Mouse (Mus musculus): ENCODE measurements at regions not wholly inside any gene's neighbourhood (a gene's known extent, or its start where the extent isn't known, plus 50 kb on each side); places are given as distances from the start of the nearest gene placed in this dataset. TPM values are rescaled to one million over a fixed set of nuclear protein-coding genes. Genes with fewer than 3 reads are reported as not detected.

DNA sequence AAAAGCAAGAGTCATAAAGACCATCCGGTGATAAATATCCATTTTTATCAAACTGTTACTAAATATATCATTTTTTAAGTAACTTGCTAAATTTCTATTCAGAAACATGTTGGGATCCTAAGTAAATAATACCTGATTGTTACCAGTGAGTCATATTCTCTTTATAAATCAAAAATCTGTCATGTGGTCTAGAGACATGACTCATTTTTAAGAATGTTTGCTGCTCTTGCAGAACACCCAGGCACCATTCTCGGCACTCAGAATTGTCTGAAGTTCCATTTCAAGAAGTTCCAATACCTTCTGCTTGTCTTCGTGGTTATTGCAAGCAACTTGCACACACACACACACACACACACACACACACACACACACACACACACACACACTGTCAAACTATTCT is 441.1 kb upstream of the Kif2b start:
- H3K4me1 ChIP-seq (ENCODE audit: control insufficient read depth, insufficient read depth, low read length): no peaks in the 10 kb centered on the region
- no peaks in the 10 kb centered on the region for H3K27me3 ChIP-seq (ENCODE audit: control insufficient read depth, insufficient read depth, low read length)
- WGBS: 85% methylated on average over 3 of the region's 3 CpGs
- no peaks in the 10 kb centered on the region for H3K9me3 ChIP-seq (ENCODE audit: control insufficient read depth, low read length)
- H3K27ac ChIP-seq (ENCODE audit: low read depth, low read length): no peak overlapping the region
- no peak overlapping the region for H3K4me2 ChIP-seq
- H3K9ac ChIP-seq (ENCODE audit: low read length): no peak overlapping the region
- no peak overlapping the region for H3K4me3 ChIP-seq (ENCODE audit: low read depth, low read length)
- no peak for ATAC-seq (ENCODE audit: low FRiP score)
- no peaks in the 10 kb centered on the region for H3K36me3 ChIP-seq (ENCODE audit: control insufficient read depth, insufficient read depth, low read length)
- DNase-seq (ENCODE audit: low spot score, missing footprints): no peak

DNA sequence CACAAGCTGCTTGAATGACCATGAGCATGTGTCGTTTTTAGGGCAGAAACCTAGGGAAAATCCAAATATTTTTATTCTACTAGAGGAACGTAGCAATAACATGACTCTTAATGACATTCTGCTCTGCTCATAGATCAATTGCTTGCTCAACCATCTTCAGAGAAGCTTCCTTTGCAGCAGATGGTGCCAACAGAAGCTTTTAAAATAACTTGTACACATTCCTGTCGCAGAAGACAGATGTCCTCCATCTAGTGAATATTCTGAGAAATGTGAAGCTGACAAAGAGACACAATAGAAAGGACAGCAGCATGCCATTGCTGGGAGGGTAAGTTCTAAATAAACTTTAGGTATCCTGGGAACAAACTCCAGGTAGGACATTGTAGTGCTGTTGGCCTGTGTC is 433.9 kb upstream of the Kif2b start:
- WGBS: 75% methylated on average over 3 of the region's 3 CpGs
- Histone ChIP-seq H3K9me3 (ENCODE audit: control insufficient read depth, low read length) (no peaks in the 10 kb centered on the region), H3K27me3 (ENCODE audit: control insufficient read depth, insufficient read depth, low read length) (no peaks in the 10 kb centered on the region), H3K4me1 (ENCODE audit: control insufficient read depth, insufficient read depth, low read length) (no peaks in the 10 kb centered on the region), H3K9ac (ENCODE audit: low read length) (no peak overlapping the region), H3K36me3 (ENCODE audit: control insufficient read depth, insufficient read depth, low read length) (no peaks in the 10 kb centered on the region), H3K4me3 (ENCODE audit: low read depth, low read length) (no peak overlapping the region), H3K4me2 (no peak overlapping the region), H3K27ac (ENCODE audit: low read depth, low read length) (no peak overlapping the region)
- DNase-seq (ENCODE audit: low spot score, missing footprints) (no peak), ATAC-seq (ENCODE audit: low FRiP score) (no peak)

DNA sequence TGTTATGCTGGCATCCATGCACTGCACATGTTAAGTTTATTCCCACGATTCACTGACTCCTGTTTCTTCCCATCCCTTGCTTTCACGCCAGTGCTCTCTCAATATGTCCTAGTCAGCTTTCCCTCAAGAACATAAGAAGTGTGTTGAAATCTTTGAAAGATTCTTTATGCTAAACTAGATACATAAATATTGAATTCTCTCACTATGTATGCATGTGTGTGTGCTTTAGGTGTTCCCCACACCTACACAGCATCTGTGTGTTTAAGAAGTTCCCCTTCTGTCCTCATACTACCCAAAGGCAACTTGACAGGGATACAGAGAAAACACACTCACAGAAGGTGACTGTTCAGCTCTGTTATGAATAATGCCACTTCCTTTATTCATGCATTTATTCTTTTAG is 418.2 kb upstream of the Kif2b start:
- H3K4me1 ChIP-seq (ENCODE audit: control insufficient read depth, insufficient read depth, low read length): no peaks in the 10 kb centered on the region
- no peak overlapping the region for H3K9ac ChIP-seq (ENCODE audit: low read length)
- WGBS: 83% methylated on average over 2 of the region's 2 CpGs
- DNase-seq (ENCODE audit: low spot score, missing footprints) (no peak), ATAC-seq (ENCODE audit: low FRiP score) (no peak)
- no peaks in the 10 kb centered on the region for H3K27me3 ChIP-seq (ENCODE audit: control insufficient read depth, insufficient read depth, low read length)
- no peaks in the 10 kb centered on the region for H3K9me3 ChIP-seq (ENCODE audit: control insufficient read depth, low read length)
- H3K27ac ChIP-seq (ENCODE audit: low read depth, low read length): no peak overlapping the region
- H3K4me2 ChIP-seq: no peak overlapping the region
- H3K36me3 ChIP-seq (ENCODE audit: control insufficient read depth, insufficient read depth, low read length): no peaks in the 10 kb centered on the region
- no peak overlapping the region for H3K4me3 ChIP-seq (ENCODE audit: low read depth, low read length)

DNA sequence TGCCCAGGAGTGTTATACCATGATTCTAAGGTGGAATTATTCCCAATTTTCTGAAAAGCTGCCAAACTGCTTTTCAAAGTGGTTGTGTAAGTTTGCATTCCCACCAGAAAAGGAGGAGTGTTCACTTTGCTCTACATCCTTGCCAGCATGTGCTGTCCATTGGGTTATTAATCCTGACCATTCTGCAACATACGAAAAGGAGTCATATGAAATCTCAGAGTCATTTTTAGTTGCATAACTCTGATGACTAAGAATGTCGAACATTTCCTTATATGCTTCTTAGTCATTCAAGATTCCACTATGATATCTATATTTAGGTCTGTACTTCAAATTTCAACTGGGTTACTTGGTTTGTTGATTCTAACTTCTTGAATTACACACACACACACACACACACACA is 392.2 kb upstream of the Kif2b start:
- no peaks in the 10 kb centered on the region for H3K9me3 ChIP-seq (ENCODE audit: control insufficient read depth, low read length)
- DNase-seq (ENCODE audit: low spot score, missing footprints) (no peak), ATAC-seq (ENCODE audit: low FRiP score) (no peak)
- no peak overlapping the region for H3K4me3 ChIP-seq (ENCODE audit: low read depth, low read length)
- no peaks in the 10 kb centered on the region for H3K4me1 ChIP-seq (ENCODE audit: control insufficient read depth, insufficient read depth, low read length)
- no peak overlapping the region for H3K27ac ChIP-seq (ENCODE audit: low read depth, low read length)
- no peaks in the 10 kb centered on the region for H3K27me3 ChIP-seq (ENCODE audit: control insufficient read depth, insufficient read depth, low read length)
- 91% methylated on average over 2 of the region's 2 CpGs for WGBS
- H3K9ac ChIP-seq (ENCODE audit: low read length): no peak overlapping the region
- no peaks in the 10 kb centered on the region for H3K36me3 ChIP-seq (ENCODE audit: control insufficient read depth, insufficient read depth, low read length)
- H3K4me2 ChIP-seq: no peak overlapping the region

DNA sequence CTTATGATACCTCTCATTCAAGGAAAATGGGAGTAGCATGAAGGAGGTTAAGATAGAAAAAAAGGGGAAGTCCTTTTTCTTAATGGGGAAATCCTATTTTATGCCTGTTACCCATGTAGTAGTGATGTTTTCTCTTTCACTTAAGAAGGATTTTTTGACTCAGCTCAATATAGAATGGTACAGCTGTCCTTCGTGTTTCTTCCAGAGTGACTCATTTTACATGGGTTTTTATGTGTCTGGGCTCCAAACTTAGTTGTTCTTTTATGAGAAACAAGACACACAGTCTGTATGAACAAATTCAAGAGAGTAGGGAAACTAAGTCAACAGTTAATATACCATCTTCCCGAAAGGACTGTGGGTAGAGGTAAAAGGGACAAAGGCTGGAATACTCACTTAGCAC is 367.0 kb upstream of the Kif2b start:
- H3K36me3 ChIP-seq (ENCODE audit: control insufficient read depth, insufficient read depth, low read length): no peaks in the 10 kb centered on the region
- ATAC-seq (ENCODE audit: low FRiP score): no peak
- no peaks in the 10 kb centered on the region for H3K9me3 ChIP-seq (ENCODE audit: control insufficient read depth, low read length)
- no peak overlapping the region for H3K4me2 ChIP-seq
- H3K27me3 ChIP-seq (ENCODE audit: control insufficient read depth, insufficient read depth, low read length): no peaks in the 10 kb centered on the region
- no peaks in the 10 kb centered on the region for H3K4me1 ChIP-seq (ENCODE audit: control insufficient read depth, insufficient read depth, low read length)
- no peak overlapping the region for H3K27ac ChIP-seq (ENCODE audit: low read depth, low read length)
- no peak overlapping the region for H3K9ac ChIP-seq (ENCODE audit: low read length)
- DNase-seq (ENCODE audit: low spot score, missing footprints): no peak
- H3K4me3 ChIP-seq (ENCODE audit: low read depth, low read length): no peak overlapping the region
- 88% methylated on average over 2 of the region's 2 CpGs for WGBS

Small RNA genes lying in the stretch of these regions (microRNA-seq; reads per million reads assigned to microRNA genes)
- gene Gm22702: not detected

Measured in midbrain, embryonic 11.5 days (tissue).